Mouse (Mus musculus): ENCODE measurements around the gene Alg3.
A peak's percentile ranks its signal among the peaks of the same experiment; 100 is the strongest.

Alg3 gene

GRCm38 (mm10) chr16:20611357-20612227 lies at the start of gene Alg3, which contains the start of the genes Eef1akmt4 and Gm49333:
Gene Alg3 (minus strand): TSS chr16:20611735.
Gene Eef1akmt4 (plus strand): TSS chr16:20611593.
Gene Gm49333 (plus strand): TSS chr16:20611610.
- DNase-seq: peak; percentile 99

GRCm38 (mm10) chr16:20657661-20658060 lies 46.1 kb upstream of the Alg3 start:
- no peak for DNase-seq

DNA sequence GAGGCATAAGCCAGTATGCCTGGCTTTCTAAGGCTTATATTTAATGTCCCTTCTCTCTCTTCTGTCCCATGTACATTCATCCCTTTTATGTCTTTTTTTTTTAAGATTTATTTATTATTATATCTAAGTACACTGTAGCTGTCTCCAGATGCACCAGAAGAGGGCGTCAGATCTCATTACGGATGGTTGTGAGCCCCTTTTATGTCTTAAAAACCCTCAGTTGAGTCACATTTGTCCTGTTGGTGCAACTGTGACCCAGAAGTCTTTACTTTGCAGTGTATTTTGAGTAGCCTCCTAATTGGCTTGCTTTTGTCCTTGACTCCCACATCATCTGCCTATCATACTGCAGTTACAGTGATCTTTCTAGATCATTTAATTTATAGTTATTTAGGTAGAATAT lies 41.8 kb upstream of the Alg3 start:
- DNase-seq: no peak

- DNase-seq: no peak
These were observed 40.4 kb upstream of the Alg3 start for GRCm38 (mm10) chr16:20651947-20652310.

- DNase-seq: peak; percentile 100
These were observed 39.8 kb upstream of the Alg3 start, which contains the start of gene Psmd2 for GRCm38 (mm10) chr16:20651076-20651946. Gene Psmd2 (plus strand): TSS chr16:20651652.

DNA sequence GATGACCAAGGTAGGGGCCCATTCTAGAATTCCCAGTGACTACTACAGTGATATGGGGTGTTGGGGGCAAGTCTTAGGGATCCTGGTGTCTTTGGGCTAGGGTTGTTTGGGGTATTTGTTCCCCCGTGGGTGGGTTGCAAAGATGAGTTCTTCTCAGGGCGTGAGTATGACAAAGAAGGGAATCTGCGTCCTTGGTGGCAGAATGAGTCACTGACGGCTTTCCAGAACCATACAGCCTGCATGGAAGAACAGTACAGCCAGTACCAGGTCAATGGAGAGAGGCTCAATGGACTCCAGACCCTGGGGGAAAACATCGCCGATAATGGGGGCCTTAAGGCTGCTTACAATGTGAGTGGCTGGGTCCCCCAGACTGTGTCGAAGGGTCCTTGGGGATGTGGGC lies 32.4 kb upstream of the Alg3 start:
- DNase-seq: no peak

- DNase-seq: peak; percentile 92
These were observed 30.6 kb upstream of the Alg3 start for GRCm38 (mm10) chr16:20642161-20642560.

DNA sequence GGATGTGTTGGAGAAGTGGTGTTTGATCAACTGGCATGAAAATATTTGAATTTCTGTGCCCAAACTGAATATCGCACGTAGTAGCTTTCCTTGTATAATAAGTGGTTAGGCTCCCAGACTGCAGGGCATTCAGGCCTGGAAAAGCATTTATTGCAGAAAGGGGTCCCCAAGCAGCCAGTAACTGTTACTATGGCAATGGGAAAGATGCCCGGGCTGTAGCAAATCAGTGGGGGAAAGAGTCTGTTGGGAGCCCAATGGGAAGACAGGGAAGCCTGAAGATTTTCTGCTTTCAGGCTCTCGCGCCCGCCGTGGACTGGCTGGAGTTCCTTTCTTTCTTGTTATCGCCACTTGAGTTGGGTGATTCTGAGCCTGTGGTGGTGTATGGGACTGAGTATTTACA lies 26.8 kb upstream of the Alg3 start:
- no peak for DNase-seq

- peak; percentile 76 for DNase-seq
These were observed 25.9 kb upstream of the Alg3 start for GRCm38 (mm10) chr16:20637410-20637809.

- DNase-seq: peak; percentile 87
These were observed 18.4 kb upstream of the Alg3 start, which contains the start of gene Ece2 for GRCm38 (mm10) chr16:20629731-20630634. Gene Ece2 (plus strand): TSS chr16:20629828.

DNA sequence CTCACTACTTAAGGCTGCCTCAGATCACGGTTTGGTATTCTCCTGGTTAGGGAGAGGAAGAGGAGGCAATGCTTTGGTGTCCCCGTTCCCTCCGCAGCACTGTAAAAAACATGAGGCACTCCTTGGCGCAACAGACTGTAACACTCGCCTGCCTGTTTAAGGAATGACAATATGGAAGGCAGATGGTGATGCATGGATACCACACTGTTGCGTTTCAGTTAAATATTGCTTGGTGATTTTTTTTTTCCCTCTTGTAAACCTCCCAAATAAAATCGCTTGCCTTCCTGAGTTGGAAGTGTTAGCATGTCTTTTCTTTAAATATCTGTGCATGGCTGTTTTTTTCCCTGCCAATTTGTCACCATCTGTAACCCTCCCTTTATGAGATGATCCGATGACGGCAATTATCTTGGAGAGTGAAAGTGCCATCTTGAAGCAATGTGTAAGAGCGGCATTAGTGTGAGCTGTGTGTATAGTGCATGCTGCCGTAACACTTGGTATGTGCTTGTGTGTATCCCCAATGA lies 17.4 kb upstream of the Alg3 start:
- DNase-seq: peak; percentile 82

DNA sequence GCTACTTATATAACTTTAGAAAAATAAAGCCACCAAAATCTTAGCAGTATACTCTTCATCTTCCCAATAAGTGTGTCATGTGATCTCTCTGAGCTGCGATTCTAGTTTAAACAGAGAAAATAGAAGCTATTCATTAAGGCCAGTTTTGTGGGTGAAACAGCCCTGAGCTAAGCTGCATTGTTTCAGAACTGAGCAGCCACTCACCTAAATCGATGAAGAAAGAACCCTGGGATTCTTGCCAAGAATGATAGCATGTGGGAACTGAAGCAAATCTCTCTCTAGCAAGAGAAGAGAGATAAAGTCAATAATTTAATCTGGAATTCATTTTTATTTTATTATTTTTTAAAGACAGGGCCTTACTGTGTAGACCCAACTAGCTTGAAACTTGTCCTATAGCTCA lies 11.7 kb upstream of the Alg3 start:
- no peak for DNase-seq

GRCm38 (mm10) chr16:20621991-20622685 lies 10.6 kb upstream of the Alg3 start:
- peak; percentile 97 for DNase-seq

- DNase-seq: peak; percentile 96
These were observed 9.9 kb upstream of the Alg3 start, which contains the start of gene Camk2n2 for GRCm38 (mm10) chr16:20621191-20621990. Gene Camk2n2 (minus strand): TSS chr16:20621287.

GRCm38 (mm10) chr16:20620751-20621190 lies 9.2 kb upstream of the Alg3 start:
- no peak for DNase-seq

GRCm38 (mm10) chr16:20620399-20620735 lies 8.8 kb upstream of the Alg3 start:
- no peak for DNase-seq

- peak; percentile 91 for DNase-seq
These were observed 8.2 kb upstream of the Alg3 start for GRCm38 (mm10) chr16:20619541-20620398.

DNA sequence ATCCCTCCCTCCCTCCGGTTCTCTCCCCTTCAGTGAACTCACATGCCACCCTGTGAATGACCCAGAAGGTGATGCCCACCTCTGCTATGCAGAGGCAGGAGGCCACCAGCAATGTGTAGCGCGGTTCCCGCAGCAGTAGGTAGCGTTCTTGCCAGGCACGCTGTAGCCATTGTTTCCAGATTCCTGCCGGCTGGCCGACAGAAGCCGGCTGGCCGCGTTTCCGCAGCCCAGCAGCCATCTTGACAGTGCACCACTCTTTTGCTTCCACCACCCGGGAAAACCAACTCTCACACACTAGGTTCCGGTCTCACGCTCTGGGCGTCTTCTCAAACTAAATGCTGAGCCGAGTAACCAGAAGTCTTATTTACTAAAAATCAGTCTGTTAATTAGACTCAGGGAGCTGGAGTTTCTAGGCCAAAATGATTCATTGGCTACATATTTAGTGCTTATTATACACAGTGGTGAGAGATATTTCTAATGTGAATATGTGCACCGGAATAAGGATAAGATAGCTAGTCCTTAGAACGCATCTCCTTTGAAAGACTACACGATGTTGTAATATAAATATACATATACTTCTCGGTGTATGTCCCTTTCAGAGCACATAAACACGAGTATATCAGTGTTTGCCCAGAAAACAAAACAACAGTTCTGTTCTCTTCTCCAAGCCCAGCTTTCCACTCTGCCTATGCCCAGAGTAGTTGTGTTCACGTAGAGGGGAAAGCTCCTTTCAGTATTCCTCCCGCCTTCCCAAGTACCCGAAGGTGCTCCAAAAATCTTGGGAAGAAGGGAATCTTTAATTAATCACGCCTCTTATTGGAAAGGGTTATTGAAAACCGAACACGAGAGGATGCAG lies 806 bp downstream of the Alg3 start:
- DNase-seq: peak; percentile 96

- no peak for DNase-seq
These were observed 6.8 kb downstream of the Alg3 start for GRCm38 (mm10) chr16:20604705-20605104.
